8 mouse cellular contexts compared by ENCODE assay signal in genomic region chr2:168881927-168882326, GRCm38 (mm10).
DNase-seq lines count a peak whose midpoint lies in the region; TF ChIP-seq lines count a peak whose summit lies in the region.

No protein-coding gene starts in this region.

- H3K79me2 ChIP-seq in liver, adult 2 months (ENCODE audit: control insufficient read depth, insufficient read depth, low read length) = no peaks in the 10 kb centered on the region

- no peak overlapping the region for H3K4me3 ChIP-seq in cerebellum, adult 2 months (replicated peaks; ENCODE audit: insufficient read depth, low read depth, low read length)
- H3K4me3 ChIP-seq in liver, adult 2 months (ENCODE audit: insufficient read depth, low read depth, low read length) = no peak overlapping the region

- TF ChIP-seq CTCF in cerebellum, adult 2 months (IDR thresholded peaks at IDR 0.05; ENCODE audit: borderline replicate concordance, insufficient read depth, low read depth, low read length) = peak; percentile 63
- peak; percentile 78 for TF ChIP-seq CTCF in liver, adult 2 months (IDR thresholded peaks at IDR 0.05; ENCODE audit: low read depth, low read length)

- no peak overlapping the region for H3K9ac ChIP-seq in liver, adult 2 months (ENCODE audit: low read depth, low read length)

- H3K36me3 ChIP-seq in liver, adult 2 months (ENCODE audit: control insufficient read depth, insufficient read depth, low read length) = no peaks in the 10 kb centered on the region

- H3K27me3 ChIP-seq in cerebellum, adult 2 months (ENCODE audit: control insufficient read depth, insufficient read depth, low read length) = no peaks in the 10 kb centered on the region
- no peaks in the 10 kb centered on the region for H3K27me3 ChIP-seq in liver, adult 2 months (ENCODE audit: control insufficient read depth, insufficient read depth, low read length)

- H3K4me1 ChIP-seq in cerebellum, adult 2 months (ENCODE audit: control insufficient read depth, insufficient read depth, low read length) = no peaks in the 10 kb centered on the region
- H3K4me1 ChIP-seq in liver, adult 2 months (ENCODE audit: control insufficient read depth, insufficient read depth, low read length) = no peaks in the 10 kb centered on the region

- 39% methylated on average over 5 of the region's 5 CpGs for WGBS in cerebellum, adult 2 months
- WGBS in liver, adult 2 months = 45% methylated on average over 5 of the region's 5 CpGs

- DNase-seq in cerebellum, adult 2 months = peak in 1 of 2 experiments; percentile 8
- DNase-seq in cerebellum, adult 11-12 months = no peak
- DNase-seq in liver, adult 2 months (ENCODE audit: extremely low read depth, low read depth, low spot score) = peak; percentile 17
- no peak for DNase-seq in liver
- DNase-seq in brain, adult 2 months (ENCODE audit: low read depth, low spot score) = peak; percentile 26
- DNase-seq in lung, postnatal 36 days = peak; percentile 22
- DNase-seq in layer of hippocampus, adult 9-10 months (ENCODE audit: low spot score) = no peak
- no peak for DNase-seq in urinary bladder, adult 18-20 months (ENCODE audit: low spot score in 2 of 2)

- no peak overlapping the region for H3K27ac ChIP-seq in cerebellum, adult 2 months (ENCODE audit: insufficient read depth, low read length)
- H3K27ac ChIP-seq in liver, adult 2 months (replicated peaks; ENCODE audit: insufficient read depth, low read depth, low read length) = no peak overlapping the region

- no peak for TF ChIP-seq POLR2A in cerebellum, adult 2 months (IDR thresholded peaks at IDR 0.05; ENCODE audit: borderline replicate concordance, insufficient read depth, low read length)
- TF ChIP-seq POLR2A in liver, adult 2 months (IDR thresholded peaks at IDR 0.05; ENCODE audit: extremely low read depth, insufficient read depth, low read length) = no peak

Comparison
In these comparisons a context has a peak if more than half of its experiments do, and no peak if none do; other contexts are left out.
1. DNase-seq: peak in liver, adult 2 months (single experiment), brain, adult 2 months (single experiment) and lung, postnatal 36 days (single experiment); none in cerebellum, adult 11-12 months (single experiment), liver (single experiment), layer of hippocampus, adult 9-10 months (single experiment) and urinary bladder, adult 18-20 months (0 of 2).